Mouse (Mus musculus) lung, postnatal 4 days (tissue): ENCODE data around the gene Btbd9.
"Not testable (repeated sequence)": the region's sequence is repeated elsewhere in the genome, so short reads cannot be mapped to it uniquely, and the experiment has no call there.

ENCODE experiments used
- DNase-seq, 2 experiments: peaks; one replicate each; pipeline ENCODE4 v3.0.0; 2021

The Btbd9 gene

DNA sequence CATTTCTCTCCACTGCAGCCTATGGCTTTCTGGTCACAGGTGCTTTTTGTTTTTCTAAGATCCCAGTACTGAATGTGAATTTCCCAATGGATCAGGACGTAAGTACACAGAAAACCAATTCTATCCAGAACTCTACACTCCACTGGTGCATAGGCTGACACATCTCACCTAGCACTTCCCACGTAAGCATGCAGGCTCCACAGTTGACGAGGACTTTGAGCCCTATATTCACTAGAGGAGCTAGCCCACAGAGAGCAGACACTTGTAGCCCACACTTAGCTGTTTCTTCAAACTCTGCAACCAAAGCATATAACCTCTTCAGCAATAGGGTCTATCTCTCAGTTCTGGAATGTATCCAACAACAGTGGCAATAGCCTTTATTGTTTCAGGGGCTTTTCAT is 19.8 kb downstream of the Btbd9 start:
- DNase-seq = no peak

DNA sequence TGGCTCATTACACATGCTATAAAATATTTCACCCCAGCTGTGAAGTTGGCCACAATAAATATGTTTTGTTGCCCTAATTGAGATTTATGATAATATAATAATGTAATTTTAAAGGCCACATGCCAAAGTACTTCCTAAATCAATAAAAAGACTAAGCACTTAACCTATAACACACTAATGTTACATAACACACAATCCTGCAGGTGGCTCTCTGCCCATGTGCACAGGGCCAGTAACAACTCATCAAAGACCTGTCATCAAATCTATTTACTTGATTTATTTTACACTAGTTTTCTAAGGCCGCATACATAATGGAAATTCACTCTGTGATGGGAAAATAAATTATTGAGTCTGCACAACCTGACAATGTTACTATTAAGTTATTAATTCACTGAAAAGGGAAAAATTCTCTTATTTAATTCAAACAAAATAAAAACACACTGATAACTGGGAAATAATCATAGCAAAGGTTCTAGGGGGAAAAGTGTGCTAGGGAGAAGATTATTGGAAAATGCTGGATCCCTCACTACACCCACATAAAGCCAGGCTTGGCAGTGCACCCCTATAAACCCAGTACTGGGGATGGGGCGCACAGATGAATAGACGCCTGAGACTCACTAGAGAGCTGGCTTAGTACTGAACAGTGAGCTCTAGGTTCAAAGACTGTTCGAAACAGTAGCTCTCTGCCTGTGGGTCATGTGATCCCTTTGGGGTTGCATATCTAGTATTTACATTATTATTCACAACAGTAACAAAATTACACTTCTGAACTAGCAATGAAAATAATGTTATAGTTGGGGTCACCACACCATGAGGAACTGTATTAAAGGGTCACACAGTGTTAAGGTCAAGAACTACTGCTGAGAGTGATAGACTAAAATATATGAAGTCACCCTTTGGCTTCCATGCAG is 23.0 kb downstream of the Btbd9 start:
- DNase-seq = no peak

GRCm38 (mm10) chr17:30550774-30551107 is 25.5 kb downstream of the Btbd9 start:
- peak; percentile 68 to 72 for DNase-seq

GRCm38 (mm10) chr17:30549899-30550773 is 26.2 kb downstream of the Btbd9 start:
- no peak for DNase-seq

DNA sequence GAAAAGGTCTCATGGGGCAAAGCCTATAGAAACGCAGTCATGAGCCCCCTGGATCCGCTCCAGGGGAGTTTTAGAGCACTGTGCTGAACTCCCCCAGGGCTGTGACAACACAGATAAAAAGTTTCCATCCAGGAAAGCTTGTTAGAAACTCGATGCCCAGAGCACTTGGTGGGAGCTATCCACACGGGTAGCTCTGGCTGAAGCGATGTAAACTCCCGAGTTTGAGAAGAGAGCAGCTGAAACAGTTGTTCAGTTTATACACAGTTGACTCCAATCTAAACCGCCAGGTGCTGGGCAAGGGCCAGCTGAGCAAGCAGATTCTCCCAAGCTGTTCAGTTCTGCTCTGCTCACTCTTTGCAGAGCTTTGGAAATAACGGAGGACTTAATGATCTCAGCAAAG is 37.2 kb downstream of the Btbd9 start:
- DNase-seq = peak; percentile 34 to 67

DNA sequence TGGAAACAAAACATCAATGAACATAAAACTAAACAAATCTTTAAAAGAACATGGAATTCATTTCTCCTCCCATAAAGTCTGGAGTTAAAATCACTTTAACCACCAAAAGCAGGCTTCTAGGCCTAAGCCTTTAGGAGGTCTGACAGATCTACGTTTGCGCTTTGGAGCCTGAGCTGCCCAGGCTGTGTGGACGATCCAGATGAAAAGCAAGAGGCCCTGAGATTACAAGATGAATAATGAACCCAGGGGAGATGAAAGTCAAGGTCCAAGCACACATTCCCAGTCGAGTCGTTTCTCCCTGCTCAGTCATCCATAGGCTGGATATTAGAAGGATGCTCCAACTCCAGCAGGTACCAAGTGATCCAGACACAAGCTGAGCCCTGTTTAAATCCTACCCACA is 39.6 kb downstream of the Btbd9 start:
- no peak for DNase-seq

DNA sequence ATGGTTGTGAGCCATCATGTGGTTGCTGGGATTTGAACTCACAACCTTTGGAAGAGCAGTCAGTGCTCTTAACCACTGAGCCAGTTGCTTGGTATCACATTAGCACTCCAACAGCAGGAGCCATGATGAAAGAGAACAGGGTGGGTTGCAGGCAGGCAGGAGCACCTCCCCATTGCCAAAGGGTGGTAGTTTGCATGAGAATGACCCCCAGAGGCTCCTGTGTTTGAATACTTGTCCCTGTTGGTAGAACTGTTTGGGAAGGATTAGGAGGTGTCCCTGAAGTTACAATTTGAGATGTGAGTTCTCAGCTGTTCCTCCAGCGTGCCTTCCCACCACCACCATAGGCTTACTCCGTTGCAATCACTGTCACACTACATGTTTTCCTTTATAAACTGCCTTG is 43.2 kb downstream of the Btbd9 start:
- DNase-seq = no peak

DNA sequence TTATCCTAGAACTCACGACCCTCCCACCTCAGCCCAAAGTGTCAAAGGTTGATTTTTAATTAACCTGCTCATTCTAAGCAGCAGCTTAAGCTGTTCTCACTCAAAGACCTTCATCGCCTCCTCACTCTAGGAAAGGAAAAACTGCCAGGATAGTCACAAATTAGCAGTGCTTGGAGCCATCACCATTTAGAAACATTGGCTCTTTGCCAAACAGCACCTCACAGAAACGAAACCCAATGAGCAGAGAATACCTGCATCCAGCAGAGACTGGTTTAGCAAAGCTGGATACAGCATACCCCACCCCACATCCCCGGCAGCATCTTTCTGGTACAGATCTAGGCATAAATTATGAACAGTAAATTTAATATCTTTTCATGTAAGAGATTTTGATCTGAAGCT is 45.7 kb downstream of the Btbd9 start:
- DNase-seq = no peak

- DNase-seq = no peak
These were observed 46.4 kb downstream of the Btbd9 start for GRCm38 (mm10) chr17:30529632-30530541.

- DNase-seq = no peak
These were observed 50.6 kb downstream of the Btbd9 start for GRCm38 (mm10) chr17:30525405-30526295.

GRCm38 (mm10) chr17:30524451-30524850 is 51.8 kb downstream of the Btbd9 start:
- DNase-seq = peak; percentile 41 to 60

DNA sequence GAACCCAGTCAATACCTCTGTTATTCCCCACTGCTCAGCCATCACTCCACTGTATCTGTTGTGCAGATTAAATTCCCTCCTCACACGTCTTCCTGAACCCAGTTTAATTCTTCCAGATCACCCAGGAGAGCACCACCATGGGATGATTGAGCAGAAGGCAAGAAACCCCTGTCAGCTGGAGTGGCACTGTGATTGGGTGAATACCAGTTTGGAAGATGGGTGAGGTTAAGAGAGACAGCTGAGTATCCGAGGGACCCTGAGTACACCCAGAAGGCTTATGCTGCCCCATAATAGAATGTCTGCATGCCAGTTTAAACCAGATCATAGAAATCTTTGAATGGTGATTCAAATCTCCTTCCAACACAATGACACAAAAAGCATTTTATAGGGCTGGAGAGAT is 52.5 kb downstream of the Btbd9 start:
- no peak for DNase-seq

DNA sequence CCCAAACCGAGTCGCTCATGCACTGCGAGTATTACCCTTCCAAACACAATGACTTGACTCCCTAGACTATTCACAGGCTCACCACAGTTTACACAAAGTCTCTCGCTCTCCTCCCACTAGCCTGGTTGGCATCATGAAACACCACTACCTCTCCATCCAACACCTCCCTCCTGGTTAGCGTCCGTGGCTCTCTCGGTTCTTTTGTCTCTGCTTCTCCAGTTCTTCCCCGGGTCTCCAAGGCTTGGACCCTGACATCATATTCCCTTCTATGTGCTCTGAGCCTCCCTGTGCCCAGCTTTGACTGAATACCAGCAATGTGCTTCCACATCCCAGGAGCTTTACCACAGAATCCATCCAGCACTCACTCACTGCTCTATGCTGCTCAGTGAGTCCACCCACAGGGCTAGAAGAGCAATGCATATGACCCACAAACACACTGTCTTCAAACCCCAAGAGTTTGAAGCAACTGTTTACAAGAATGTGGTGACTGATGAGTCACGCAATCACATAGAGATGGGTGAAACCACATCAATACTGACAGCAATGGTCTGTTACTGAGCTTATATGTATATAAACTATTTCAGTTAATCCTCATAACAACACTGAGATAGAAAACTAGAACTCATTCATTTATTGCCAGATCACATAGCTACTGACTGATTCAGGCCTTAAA is 53.7 kb downstream of the Btbd9 start:
- no peak for DNase-seq

DNA sequence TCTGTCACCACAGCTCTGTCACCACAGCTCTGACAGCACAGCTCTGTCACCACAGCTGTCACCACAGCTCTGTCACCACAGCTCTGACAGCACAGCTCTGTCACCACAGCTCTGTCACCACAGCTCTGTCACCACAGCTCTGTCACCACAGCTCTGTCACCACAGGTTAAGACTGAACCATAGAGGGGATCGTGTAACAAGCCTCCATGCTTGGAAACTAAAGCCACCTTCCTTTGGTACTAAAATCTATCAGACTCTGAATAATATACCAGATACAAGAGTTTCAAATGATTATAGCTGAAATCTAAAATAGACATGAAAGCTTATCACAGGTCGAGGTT is 57.1 kb downstream of the Btbd9 start:
- not testable (repeated sequence) for DNase-seq

DNA sequence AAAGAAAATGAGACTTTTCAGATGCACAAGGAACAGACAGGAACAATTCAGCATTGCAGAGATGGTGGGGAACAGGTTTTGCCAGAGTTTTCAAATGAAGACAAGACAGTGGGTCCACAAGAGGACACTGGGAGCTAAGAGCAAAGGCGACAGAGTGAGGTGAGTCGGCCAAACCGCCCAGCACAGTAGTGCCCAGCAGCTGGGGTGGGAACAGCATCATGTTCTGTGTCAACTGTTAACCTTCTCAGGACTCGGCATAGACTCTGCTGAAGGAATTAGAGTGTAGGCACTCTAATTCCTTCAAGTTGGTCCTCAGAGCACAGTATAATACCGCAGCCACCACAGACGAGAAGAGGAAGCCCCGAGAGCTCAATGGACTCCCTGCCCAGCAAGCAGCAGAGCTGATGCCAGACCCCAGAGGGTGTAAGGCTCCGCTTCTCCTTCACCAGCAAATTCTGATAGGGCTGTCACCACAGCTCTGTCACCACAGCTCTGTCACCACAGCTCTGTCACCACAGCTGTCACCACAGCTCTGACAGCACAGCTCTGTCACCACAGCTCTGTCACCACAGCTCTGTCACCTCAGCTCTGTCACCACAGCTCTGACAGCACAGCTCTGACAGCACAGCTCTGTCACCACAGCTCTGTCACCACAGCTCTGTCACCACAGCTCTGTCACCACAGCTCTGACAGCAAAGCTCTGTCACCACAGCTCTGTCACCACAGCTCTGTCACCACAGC is 57.7 kb downstream of the Btbd9 start:
- DNase-seq = peak in 1 of 2 experiments; percentile 56

DNA sequence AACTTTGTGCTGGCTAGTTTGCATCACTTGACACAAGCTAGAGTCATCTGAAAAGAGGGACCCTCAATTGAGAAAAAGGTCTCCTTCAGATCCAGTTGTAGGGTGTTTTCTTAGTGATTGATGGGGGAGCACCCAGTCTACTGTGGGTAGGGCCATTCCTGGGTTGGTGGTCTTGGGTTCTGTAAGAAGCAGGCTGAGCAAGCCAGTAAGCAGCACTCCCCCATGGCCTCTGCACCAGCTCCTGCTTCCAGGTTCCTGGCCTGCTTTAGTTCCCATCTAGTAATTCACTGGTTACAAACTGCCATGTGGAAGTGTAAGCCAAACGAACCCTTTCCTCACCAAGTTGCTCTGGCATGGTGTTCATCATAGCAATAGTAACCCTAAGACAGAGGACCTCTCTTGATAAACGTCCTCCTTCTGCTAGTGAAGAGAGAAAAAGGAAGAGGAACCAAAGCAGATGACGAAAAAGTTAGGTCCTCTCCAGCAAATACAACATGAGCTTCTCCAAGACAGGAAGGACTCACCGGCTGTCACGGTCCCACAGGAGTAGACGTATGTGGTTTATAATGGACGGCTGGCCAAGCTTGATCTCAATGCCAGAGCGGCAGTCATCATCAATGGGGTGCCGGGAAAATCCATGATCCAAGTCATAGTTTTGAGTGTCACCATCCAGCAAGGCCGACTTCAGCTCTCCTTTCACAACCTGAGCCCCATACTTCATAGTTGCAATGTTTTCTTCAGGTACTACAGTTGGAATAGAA is 59.5 kb downstream of the Btbd9 start:
- DNase-seq = no peak

DNA sequence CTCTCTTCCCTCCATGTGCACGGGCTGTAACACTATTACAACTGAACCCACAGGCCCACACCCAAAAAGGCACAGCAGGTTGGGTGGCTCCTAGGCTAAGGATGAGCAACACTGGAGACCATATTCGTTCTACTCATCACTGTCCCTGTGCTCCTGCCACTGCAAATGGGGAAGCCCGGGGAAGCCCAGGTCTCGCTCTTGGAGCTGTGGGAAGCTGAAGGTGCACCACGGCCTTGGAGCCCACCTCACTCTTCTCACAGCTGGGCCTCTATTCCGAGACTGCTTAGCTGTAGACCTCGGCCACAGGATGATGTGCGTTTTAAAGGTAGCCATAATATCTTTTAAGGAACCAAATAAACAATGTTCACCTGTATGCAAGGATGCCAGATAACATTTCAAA is 60.9 kb downstream of the Btbd9 start:
- DNase-seq = no peak

- no peak for DNase-seq
These were observed 63.3 kb downstream of the Btbd9 start for GRCm38 (mm10) chr17:30513034-30513433.

- no peak for DNase-seq
These were observed 63.8 kb downstream of the Btbd9 start for GRCm38 (mm10) chr17:30512531-30512930.

DNA sequence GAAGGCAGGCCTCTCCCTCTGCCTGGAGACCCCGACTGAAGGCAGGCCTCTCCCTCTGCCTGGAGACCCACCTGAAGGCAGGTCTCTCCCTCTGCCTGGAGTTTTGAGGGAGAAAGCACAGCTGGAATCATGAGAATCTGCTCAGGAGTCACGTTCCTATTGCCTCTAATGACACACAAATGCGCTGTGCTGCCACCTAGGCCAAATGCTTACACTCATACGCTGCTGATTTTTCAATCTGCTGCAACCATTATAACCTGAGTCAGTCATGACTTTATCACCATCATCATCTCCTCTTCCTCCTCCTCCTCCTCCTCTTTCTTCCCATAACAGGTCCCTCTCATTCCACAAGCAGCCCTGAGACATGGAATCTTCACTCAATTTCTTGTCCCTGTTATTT is 64.3 kb downstream of the Btbd9 start:
- DNase-seq = no peak
